Mouse (Mus musculus) thymus, adult 2 months (tissue): Measurements from ENCODE around the gene Heca. TPM values are rescaled to one million over a fixed set of nuclear protein-coding genes. Genes with fewer than 3 reads are reported as not detected.
"Not testable (repeated sequence)": the region's sequence is repeated elsewhere in the genome, so short reads cannot be mapped to it uniquely, and the experiment has no call there.

Source experiments
- DNase-seq: peaks from one replicate; pipeline ENCODE4 v3.0.0; 2021
- H3K27ac ChIP-seq: fragments of 200-500 bp; 2 replicates; pipeline ENCODE4 v1.5.1; 2012; ENCODE audit warnings: low read length, control low read depth; ENCODE audit not compliant: control insufficient read depth, insufficient read depth
- H3K27me3 ChIP-seq: fragments of 200-500 bp; 2 replicates; pipeline ENCODE4 v1.6.1; 2012; ENCODE audit warnings: mild to moderate bottlenecking, low read length, moderate library complexity, mixed read lengths; ENCODE audit not compliant: control insufficient read depth, insufficient read depth
- H3K36me3 ChIP-seq: fragments of 200-500 bp; 2 replicates; pipeline ENCODE4 v1.6.1; 2012; ENCODE audit warnings: mild to moderate bottlenecking, low read length, moderate library complexity; ENCODE audit not compliant: control insufficient read depth, insufficient read depth
- H3K4me1 ChIP-seq: fragments of 200-500 bp; replicated peaks from 2 replicates; pipeline ENCODE4 v1.6.1; 2012; ENCODE audit warnings: low read length; ENCODE audit not compliant: control insufficient read depth, insufficient read depth
- H3K4me3 ChIP-seq: fragments of 200-500 bp; 2 replicates; pipeline ENCODE4 v1.5.1; 2012; ENCODE audit warnings: mild to moderate bottlenecking, low read length, control low read depth, moderate library complexity; ENCODE audit not compliant: control insufficient read depth, insufficient read depth
- CTCF ChIP-seq: fragments of 200-500 bp; IDR thresholded peaks from 2 replicates; pipeline ENCODE4 v1.5.1; 2012; ENCODE audit warnings: mild to moderate bottlenecking, control low read depth, low read length, moderate library complexity, borderline replicate concordance; ENCODE audit not compliant: control insufficient read depth, poor library complexity, insufficient read depth; ENCODE audit errors: extremely low read depth
- POLR2A ChIP-seq: fragments of 200-500 bp; IDR thresholded peaks from 2 replicates; pipeline ENCODE4 v1.6.1; 2012; ENCODE audit warnings: mild to moderate bottlenecking, low read length, control low read depth, moderate library complexity; ENCODE audit not compliant: control insufficient read depth, poor library complexity, insufficient read depth; ENCODE audit errors: extremely low read depth
- WGBS: fragments of 180-500 bp; shearing (Covaris S2); methylation state at CpG from one replicate; pipeline ENCODE4 v1.1.7; 2018; 5-methylcytosine and 5-hydroxymethylcytosine counted together
- polyA plus RNA-seq: library from polyadenylated mRNA; depleted of rRNA; stranded (reverse); fragments of >200 nt; gene quantifications from 2 replicates; pipeline ENCODE4 v1.2.3, GENCODE M21; 2012

The Heca gene
- polyA plus RNA-seq, 1 experiment: 37.9 TPM

DNA sequence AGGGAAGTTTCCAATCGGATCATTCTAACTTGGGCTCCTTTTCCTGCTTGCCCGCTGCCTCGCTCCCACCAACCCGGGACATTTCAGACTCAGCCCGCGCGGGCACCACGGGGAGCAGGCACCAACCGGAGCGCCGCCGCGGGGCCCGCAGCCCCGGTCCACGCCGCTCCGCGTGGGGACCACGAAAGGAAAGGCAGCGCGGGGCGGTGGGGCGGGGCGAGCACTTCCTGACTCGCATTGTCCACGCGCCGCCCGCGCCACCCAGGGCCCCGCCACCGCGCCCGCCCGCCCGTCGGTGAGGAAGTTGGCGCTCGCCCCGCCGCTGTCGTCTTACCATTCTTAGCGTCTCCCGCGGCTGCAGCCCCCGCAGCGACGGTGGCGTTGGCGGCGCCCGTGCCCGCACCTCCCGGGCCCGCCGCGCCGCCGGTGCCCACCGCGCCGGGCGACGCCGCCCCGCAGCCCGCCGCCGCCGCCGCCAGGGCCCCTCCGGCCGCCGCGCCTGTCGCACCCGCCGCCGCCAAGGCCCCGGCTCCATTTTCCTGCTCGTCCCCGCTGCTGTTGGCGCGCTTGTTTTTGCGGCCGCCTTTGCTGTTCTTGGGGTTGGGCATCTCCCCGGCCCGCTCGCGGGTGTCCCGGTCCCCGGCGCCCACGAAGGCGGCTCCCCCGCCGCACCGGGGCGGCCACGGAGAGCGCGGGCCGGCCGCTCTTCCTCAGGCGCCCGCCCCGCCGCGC lies 526 bp downstream of the Heca start:
- Histone ChIP-seq H3K4me3 (peak overlapping the region; percentile 99), H3K27me3 (no peaks in the 10 kb centered on the region), H3K4me1 (no peaks in the 10 kb centered on the region), H3K36me3 (no peaks in the 10 kb centered on the region), H3K27ac (peak overlapping the region; percentile 66)
- 3% methylated on average over 104 of the region's 110 CpGs for WGBS
- 0 out of 2 replicates have a peak, but pooled peaks have one; percentile 16 for TF ChIP-seq CTCF
- no peak for TF ChIP-seq POLR2A
- DNase-seq: peak; percentile 79

DNA sequence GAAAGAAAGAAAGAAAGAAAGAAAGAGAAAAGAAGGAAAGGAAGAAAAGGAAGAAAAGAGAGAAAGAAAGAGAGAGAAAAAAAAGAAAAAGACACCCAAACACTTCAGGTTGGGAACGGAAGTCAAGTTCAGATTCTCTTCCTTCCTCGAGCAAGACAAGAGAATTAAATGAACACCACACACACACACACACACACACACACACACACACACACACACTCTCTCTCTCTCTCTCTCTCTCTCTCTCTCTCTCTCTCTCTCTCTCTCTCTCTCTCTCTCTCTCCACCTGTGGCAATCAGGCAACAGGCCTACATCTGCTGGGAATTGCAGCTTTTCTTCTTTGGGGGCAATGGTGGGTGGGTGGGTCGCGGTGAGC lies 1.1 kb downstream of the Heca start:
- H3K4me1 ChIP-seq, H3K36me3 ChIP-seq, H3K27me3 ChIP-seq, DNase-seq: not testable (repeated sequence)
- WGBS: 0% methylated on average over 4 of the region's 4 CpGs
- Histone ChIP-seq H3K4me3 (peak overlapping the region; percentile 99), H3K27ac (peak overlapping the region; percentile 66)

DNA sequence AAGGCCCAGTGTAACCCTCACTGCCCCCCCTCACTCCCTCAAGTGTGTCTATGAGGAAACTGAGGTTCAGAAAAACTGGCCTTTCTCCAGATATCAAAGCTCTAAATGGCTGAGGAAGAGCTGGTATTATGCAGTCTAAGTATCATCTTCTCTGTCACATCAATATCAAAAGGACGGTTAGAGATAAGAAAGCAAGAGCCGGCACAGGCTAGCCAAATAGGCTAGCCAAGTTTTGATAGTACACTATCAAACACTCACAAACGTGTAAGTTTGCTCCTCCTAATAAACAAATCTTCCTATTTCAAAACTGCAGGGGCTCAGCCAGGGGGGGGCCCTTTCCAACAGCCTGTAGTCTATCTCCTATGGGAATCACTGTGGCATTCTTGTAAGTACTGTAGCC lies 1.8 kb downstream of the Heca start:
- no peak for DNase-seq
- H3K4me1 ChIP-seq: no peaks in the 10 kb centered on the region
- H3K4me3 ChIP-seq: no peak overlapping the region
- no peak overlapping the region for H3K27ac ChIP-seq
- no peaks in the 10 kb centered on the region for H3K27me3 ChIP-seq
- H3K36me3 ChIP-seq: no peaks in the 10 kb centered on the region
- WGBS: 60% methylated on average over 3 of the region's 3 CpGs
- TF ChIP-seq POLR2A: no peak
- no peak for TF ChIP-seq CTCF

DNA sequence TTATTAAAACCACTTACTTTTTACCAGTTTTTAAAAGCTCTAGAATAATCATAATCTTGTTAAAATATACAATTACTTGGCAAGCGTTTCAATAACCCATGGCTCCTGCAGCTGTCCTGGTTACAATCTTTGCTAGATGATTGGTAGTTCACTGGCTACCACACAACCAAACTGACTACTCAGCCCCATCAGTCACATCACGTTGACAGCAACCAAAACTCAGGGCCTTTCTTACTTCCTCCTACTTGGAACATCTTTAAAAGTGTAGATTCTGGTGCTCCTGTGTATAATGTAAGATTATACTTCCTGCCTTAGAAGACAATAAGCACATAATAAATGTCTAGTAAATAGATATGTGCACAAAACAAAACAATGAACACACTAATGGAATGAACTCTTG lies 14.2 kb downstream of the Heca start:
- H3K4me1 ChIP-seq: 0 out of 2 replicates have a peak, but pooled peaks cover 2% of the 10 kb centered on the region
- no peak overlapping the region for H3K27ac ChIP-seq
- H3K4me3 ChIP-seq: no peak overlapping the region
- no peak for TF ChIP-seq CTCF
- TF ChIP-seq POLR2A: no peak
- H3K36me3 ChIP-seq: no peaks in the 10 kb centered on the region
- no peaks in the 10 kb centered on the region for H3K27me3 ChIP-seq
- 56% methylated on average over 2 of the region's 2 CpGs for WGBS
- no peak for DNase-seq

DNA sequence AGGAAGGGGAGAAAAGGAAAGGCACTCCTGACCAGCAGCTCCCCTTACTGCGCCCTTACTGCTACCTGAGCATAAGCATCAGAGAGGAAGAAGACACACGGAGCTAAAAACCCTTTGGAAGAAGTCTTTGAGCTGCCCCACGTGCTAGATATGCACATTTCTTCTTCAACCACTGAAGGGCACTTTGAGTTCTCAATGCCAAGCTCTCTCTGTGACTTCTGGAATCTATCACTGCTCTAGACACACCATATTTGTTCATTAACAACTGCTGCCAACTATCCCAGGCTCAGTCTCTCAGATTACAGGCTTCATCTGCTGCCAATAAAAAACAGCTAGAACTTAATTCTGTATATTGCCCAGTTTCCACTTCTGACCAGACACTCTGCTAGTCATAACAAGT lies 15.7 kb downstream of the Heca start:
- H3K4me1 ChIP-seq: 0 out of 2 replicates have a peak, but pooled peaks cover 2% of the 10 kb centered on the region
- H3K4me3 ChIP-seq: no peak overlapping the region
- H3K36me3 ChIP-seq: no peaks in the 10 kb centered on the region
- no peak overlapping the region for H3K27ac ChIP-seq
- no peak for TF ChIP-seq CTCF
- no peak for TF ChIP-seq POLR2A
- WGBS: 87% methylated on average over 3 of the region's 3 CpGs
- DNase-seq: no peak
- H3K27me3 ChIP-seq: no peaks in the 10 kb centered on the region

DNA sequence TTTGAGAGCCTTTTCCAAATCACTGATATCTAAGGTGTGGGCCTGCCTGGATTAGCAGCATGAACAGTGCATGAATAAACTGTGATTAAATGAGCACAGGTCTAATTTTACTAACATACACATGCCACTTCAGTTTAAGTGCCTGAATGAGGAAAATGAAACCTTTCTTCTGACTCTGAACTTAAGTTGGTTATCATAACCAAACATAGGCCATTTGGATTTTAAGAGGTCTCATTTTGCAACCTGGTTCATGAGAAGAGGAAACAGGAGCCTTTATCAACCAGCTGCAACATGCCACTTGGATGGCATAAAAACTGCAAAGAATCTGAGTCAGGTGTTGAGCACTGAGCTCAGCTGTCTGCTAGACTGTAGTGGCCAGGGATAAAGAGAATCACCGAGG lies 16.7 kb downstream of the Heca start:
- 0 out of 2 replicates have a peak, but pooled peaks cover 2% of the 10 kb centered on the region for H3K4me1 ChIP-seq
- H3K4me3 ChIP-seq: no peak overlapping the region
- H3K27ac ChIP-seq: no peak overlapping the region

More for the DNA sequence above, 16.7 kb downstream of the Heca start:
- TF ChIP-seq POLR2A (no peak), CTCF (no peak)
- Histone ChIP-seq H3K36me3 (no peaks in the 10 kb centered on the region), H3K27me3 (no peaks in the 10 kb centered on the region)
- WGBS: 62% methylated on average over 1 of the region's 1 CpGs
- DNase-seq: no peak
